Mouse (Mus musculus) erythroid progenitor cell, adult 5-6 weeks (primary cell): ENCODE data around the gene Hoga1. TPM values are rescaled to one million over a fixed set of nuclear protein-coding genes. Genes with fewer than 3 reads are reported as not detected.
A peak's percentile ranks its signal among the peaks of the same experiment; 100 is the strongest.

Experiments used
- ATAC-seq: replicated peaks from 2 replicates; pipeline ENCODE4 v1.8.0; 2016; ENCODE audit warnings: moderate number of reproducible peaks, mild to moderate bottlenecking, moderate TSS enrichment, inconsistent platforms; ENCODE audit not compliant: poor library complexity, low FRiP score, severe bottlenecking
- total RNA-seq, 2 experiments: library from RNA; stranded (forward) in 1 of 2; stranded (reverse) in 1 of 2; fragments of 150-400 nt in 1 of 2; fragments of 186-747, 209-891 nt in 1 of 2; gene quantifications; 2 replicates each; pipeline versions ENCODE4 v1.2.3 to v1.2.4; 2015 to 2017; ENCODE audit warnings: low replicate concordance in 2 of 2

Gene Hoga1
- total RNA-seq, 2 experiments from 2014 or later = not detected

GRCm38 (mm10) chr19:42019011-42019522, 26.3 kb upstream of the Hoga1 start:
- ATAC-seq = no peak

- no peak for ATAC-seq
These were observed 23.5 kb upstream of the Hoga1 start for GRCm38 (mm10) chr19:42021681-42022541.

- ATAC-seq = no peak
These were observed 22.9 kb upstream of the Hoga1 start for GRCm38 (mm10) chr19:42022542-42022848.

GRCm38 (mm10) chr19:42026158-42026557, 19.3 kb upstream of the Hoga1 start:
- ATAC-seq = peak; percentile 77

- no peak for ATAC-seq
These were observed 14.3 kb upstream of the Hoga1 start for GRCm38 (mm10) chr19:42031112-42031511.

GRCm38 (mm10) chr19:42033611-42034010, 11.8 kb upstream of the Hoga1 start:
- ATAC-seq = no peak

- ATAC-seq = no peak
These were observed 11.1 kb upstream of the Hoga1 start for GRCm38 (mm10) chr19:42034146-42034775.

GRCm38 (mm10) chr19:42034881-42035455, 10.4 kb upstream of the Hoga1 start:
- no peak for ATAC-seq

GRCm38 (mm10) chr19:42035456-42036248, 9.8 kb upstream of the Hoga1 start, which contains the start of gene Ankrd2:
TSS of gene Ankrd2 (plus strand) at chr19:42036000.
- peak; percentile 70 for ATAC-seq

- ATAC-seq = no peak
These were observed 9.1 kb upstream of the Hoga1 start for GRCm38 (mm10) chr19:42036357-42036756.

GRCm38 (mm10) chr19:42037167-42037702, 8.2 kb upstream of the Hoga1 start:
- no peak for ATAC-seq

GRCm38 (mm10) chr19:42038310-42038709, 7.1 kb upstream of the Hoga1 start:
- no peak for ATAC-seq

- no peak for ATAC-seq
These were observed 1.4 kb upstream of the Hoga1 start for GRCm38 (mm10) chr19:42043988-42044387.

GRCm38 (mm10) chr19:42050251-42050650, 4.8 kb downstream of the Hoga1 start:
- no peak for ATAC-seq

GRCm38 (mm10) chr19:42051351-42051750, 5.9 kb downstream of the Hoga1 start:
- no peak for ATAC-seq

GRCm38 (mm10) chr19:42051948-42052347, 6.5 kb downstream of the Hoga1 start, which contains the start of gene 4933411K16Rik:
TSS of gene 4933411K16Rik (plus strand) at chr19:42052248.
- ATAC-seq = no peak

GRCm38 (mm10) chr19:42054255-42054654, 8.8 kb downstream of the Hoga1 start:
- no peak for ATAC-seq

- ATAC-seq = no peak
These were observed 10.5 kb downstream of the Hoga1 start for GRCm38 (mm10) chr19:42055881-42056280.

GRCm38 (mm10) chr19:42056719-42057409, 11.5 kb downstream of the Hoga1 start:
- no peak for ATAC-seq
